Mouse (Mus musculus) neural tube, embryonic 10.5 days (tissue): ENCODE results near the gene Spice1.

Source experiments
- DNase-seq: peaks from one replicate; pipeline ENCODE4 v3.0.0-alpha.2; 2017; ENCODE audit warnings: low spot score; ENCODE audit errors: extremely low spot score

Spice1 gene

GRCm38 (mm10) chr16:44347071-44347901 is at the start of gene Spice1:
Spice1 (plus strand) TSS chr16:44347121.
- DNase-seq = peak; percentile 96

- no peak for DNase-seq
These were observed 47.4 kb upstream of the Spice1 start for GRCm38 (mm10) chr16:44299438-44300093.

GRCm38 (mm10) chr16:44302126-44302892 is 44.6 kb upstream of the Spice1 start:
- no peak for DNase-seq

GRCm38 (mm10) chr16:44303822-44304221 is 43.1 kb upstream of the Spice1 start:
- DNase-seq = no peak

GRCm38 (mm10) chr16:44305606-44306005 is 41.3 kb upstream of the Spice1 start:
- DNase-seq = no peak

GRCm38 (mm10) chr16:44313422-44313821 is 33.5 kb upstream of the Spice1 start:
- no peak for DNase-seq

- DNase-seq = no peak
These were observed 30.6 kb upstream of the Spice1 start for GRCm38 (mm10) chr16:44316350-44316749.

GRCm38 (mm10) chr16:44320232-44320631 is 26.7 kb upstream of the Spice1 start:
- no peak for DNase-seq

GRCm38 (mm10) chr16:44328644-44329043 is 18.3 kb upstream of the Spice1 start:
- DNase-seq = no peak

GRCm38 (mm10) chr16:44330657-44331056 is 16.3 kb upstream of the Spice1 start:
- DNase-seq = no peak

- no peak for DNase-seq
These were observed 15.8 kb upstream of the Spice1 start for GRCm38 (mm10) chr16:44331154-44331553.

- DNase-seq = no peak
These were observed 15.3 kb upstream of the Spice1 start for GRCm38 (mm10) chr16:44331671-44331994.

- DNase-seq = peak; percentile 67
These were observed 14.7 kb upstream of the Spice1 start for GRCm38 (mm10) chr16:44331995-44332860.

GRCm38 (mm10) chr16:44332861-44333284 is 14.0 kb upstream of the Spice1 start, which contains the start of gene Sidt1:
Sidt1 (minus strand) TSS chr16:44333196.
- DNase-seq = no peak

- DNase-seq = no peak
These were observed 9.4 kb upstream of the Spice1 start for GRCm38 (mm10) chr16:44337541-44337940.

GRCm38 (mm10) chr16:44349801-44350397 is 3.0 kb downstream of the Spice1 start:
- DNase-seq = no peak

- DNase-seq = no peak
These were observed 9.4 kb downstream of the Spice1 start for GRCm38 (mm10) chr16:44356291-44356690.

GRCm38 (mm10) chr16:44357571-44358268 is 10.8 kb downstream of the Spice1 start:
- no peak for DNase-seq

- DNase-seq = no peak
These were observed 15.3 kb downstream of the Spice1 start for GRCm38 (mm10) chr16:44361921-44362890.
